In the genomic region with DNA sequence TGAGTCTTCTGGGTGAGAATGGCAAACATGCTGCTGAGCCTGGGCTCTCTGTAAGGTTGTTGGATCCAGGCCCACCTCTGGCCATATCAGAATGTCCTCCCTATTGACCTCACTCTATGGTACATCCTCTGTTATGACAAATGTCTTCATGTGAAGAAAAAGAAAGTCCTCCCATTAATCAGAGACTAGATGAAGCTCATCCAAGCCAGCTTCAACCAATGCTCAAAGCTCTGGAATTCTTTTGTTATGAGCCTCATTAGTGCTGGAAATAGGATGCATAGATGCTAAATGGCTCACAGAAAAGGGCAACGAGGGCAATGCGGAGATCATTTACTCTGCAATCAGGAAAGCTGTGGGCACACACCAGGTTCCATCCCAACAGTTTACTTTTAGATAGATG, we compare ENCODE assay signal across 23 mouse cellular contexts.
"Had no signal": no experiment of that assay in that cellular context is flagged by ENCODE, and none has a peak within 500 bp of the region (broad histone marks: within the 10 kb centered on the region; RNA-seq: fewer than 3 reads in every experiment).

No protein-coding gene starts in this region.

- H3K9ac ChIP-seq: heart, embryonic 12.5 days; hindbrain, embryonic 12.5 days; hindbrain, embryonic 14.5 days; intestine, embryonic 15.5 days; limb, embryonic 13.5 days; limb, embryonic 15.5 days had no signal

- H3K4me2 ChIP-seq: heart, embryonic 12.5 days; hindbrain, embryonic 12.5 days; hindbrain, embryonic 14.5 days; intestine, embryonic 15.5 days; limb, embryonic 13.5 days; limb, embryonic 15.5 days had no signal

- DNase-seq: gastrocnemius, adult 2 months; gastrocnemius, postnatal 10 days; gastrocnemius, postnatal 25 days; heart, adult 2 months; heart, postnatal 10 days; heart, postnatal 4 days; kidney, adult 18-20 months; kidney, postnatal 10 days; kidney, postnatal 25 days; layer of hippocampus, adult 9-11 months; layer of hippocampus, postnatal 36 days; left cerebral cortex, postnatal 4 days had no signal

- H3K4me3 ChIP-seq: gastrocnemius, adult 2 months; heart, adult 2 months; heart, embryonic 10.5 days; heart, embryonic 12.5 days; hindbrain, embryonic 10.5 days; hindbrain, embryonic 12.5 days; intestine, embryonic 15.5 days; limb, embryonic 13.5 days; limb, embryonic 15.5 days had no signal

- H3K36me3 ChIP-seq: heart, embryonic 10.5 days; heart, embryonic 12.5 days; hindbrain, embryonic 10.5 days; hindbrain, embryonic 12.5 days; intestine, embryonic 15.5 days; limb, embryonic 13.5 days; limb, embryonic 15.5 days had no signal

- H3K27me3 ChIP-seq: hindbrain, embryonic 12.5 days; intestine, embryonic 15.5 days; limb, embryonic 13.5 days; limb, embryonic 15.5 days had no signal

- H3K9me3 ChIP-seq: heart, embryonic 10.5 days; heart, embryonic 12.5 days; hindbrain, embryonic 10.5 days; hindbrain, embryonic 12.5 days; intestine, embryonic 15.5 days; limb, embryonic 13.5 days; limb, embryonic 15.5 days had no signal

- ATAC-seq: hindbrain, embryonic 16.5 days; inflammation-experienced regulatory T-cells, adult 6 months; intestine, embryonic 15.5 days; intestine, postnatal 0 days had no signal

- H3K27ac ChIP-seq: gastrocnemius, adult 2 months; heart, adult 2 months; heart, embryonic 10.5 days; hindbrain, embryonic 10.5 days; hindbrain, embryonic 12.5 days; hindbrain, embryonic 14.5 days; intestine, embryonic 15.5 days; limb, embryonic 13.5 days; limb, embryonic 15.5 days had no signal

- H3K4me1 ChIP-seq: heart, embryonic 10.5 days; heart, embryonic 12.5 days; hindbrain, embryonic 10.5 days; hindbrain, embryonic 12.5 days; intestine, embryonic 15.5 days; limb, embryonic 13.5 days; limb, embryonic 15.5 days had no signal
